Mouse (Mus musculus) liver, embryonic 13.5 days (tissue): ENCODE measurements at regions not wholly inside any gene's neighbourhood (a gene's known extent, or its start where the extent isn't known, plus 50 kb on each side); places are given as distances from the start of the nearest gene placed in this dataset.
"Not testable (repeated sequence)": the region's sequence is repeated elsewhere in the genome, so short reads cannot be mapped to it uniquely, and the experiment has no call there.

Experiments used
- ATAC-seq: fragments of 200-750 bp; cut with Nextera tagmentation; 2 replicates; pipeline ENCODE4 v1.8.0; 2017; ENCODE audit warnings: low read depth, mild to moderate bottlenecking, moderate number of reproducible peaks, moderate library complexity
- DNase-seq: peaks from one replicate; pipeline ENCODE4 v3.0.0; 2022
- H3K27ac ChIP-seq: fragments of 300-500 bp; sonication (generic); 2 replicates; pipeline ENCODE4 v1.5.1; 2015; ENCODE audit warnings: moderate library complexity, mild to moderate bottlenecking, inconsistent platforms
- H3K27me3 ChIP-seq: fragments of 300-500 bp; sonication (generic); 2 replicates; pipeline ENCODE4 v1.6.1; 2015; ENCODE audit warnings: mild to moderate bottlenecking, inconsistent platforms
- H3K36me3 ChIP-seq: fragments of 300-500 bp; sonication (generic); 2 replicates; pipeline ENCODE4 v1.6.1; 2015; ENCODE audit warnings: mild to moderate bottlenecking, inconsistent platforms
- H3K4me1 ChIP-seq: fragments of 300-500 bp; sonication (generic); replicated peaks from 2 replicates; pipeline ENCODE4 v1.6.1; 2015; ENCODE audit warnings: inconsistent platforms
- H3K4me2 ChIP-seq: fragments of 300-500 bp; sonication (generic); 2 replicates; pipeline ENCODE4 v1.6.1; 2015; ENCODE audit warnings: inconsistent platforms, mild to moderate bottlenecking, moderate library complexity
- H3K4me3 ChIP-seq: fragments of 300-500 bp; sonication (generic); replicated peaks from 2 replicates; pipeline ENCODE4 v1.5.1; 2015; ENCODE audit warnings: mild to moderate bottlenecking, inconsistent platforms
- H3K9ac ChIP-seq: fragments of 300-500 bp; sonication (generic); 2 replicates; pipeline ENCODE4 v1.6.1; 2015; ENCODE audit warnings: mild to moderate bottlenecking, inconsistent platforms
- H3K9me3 ChIP-seq: fragments of 300-500 bp; sonication (generic); replicated peaks from 2 replicates; pipeline ENCODE4 v1.6.1; 2016; ENCODE audit warnings: inconsistent platforms
- WGBS: fragments of 180-500 bp; shearing (Covaris S2); methylation state at CpG from one replicate; pipeline ENCODE4 v1.1.7; 2015; ENCODE audit not compliant: insufficient replicate concordance; 5-methylcytosine and 5-hydroxymethylcytosine counted together

DNA sequence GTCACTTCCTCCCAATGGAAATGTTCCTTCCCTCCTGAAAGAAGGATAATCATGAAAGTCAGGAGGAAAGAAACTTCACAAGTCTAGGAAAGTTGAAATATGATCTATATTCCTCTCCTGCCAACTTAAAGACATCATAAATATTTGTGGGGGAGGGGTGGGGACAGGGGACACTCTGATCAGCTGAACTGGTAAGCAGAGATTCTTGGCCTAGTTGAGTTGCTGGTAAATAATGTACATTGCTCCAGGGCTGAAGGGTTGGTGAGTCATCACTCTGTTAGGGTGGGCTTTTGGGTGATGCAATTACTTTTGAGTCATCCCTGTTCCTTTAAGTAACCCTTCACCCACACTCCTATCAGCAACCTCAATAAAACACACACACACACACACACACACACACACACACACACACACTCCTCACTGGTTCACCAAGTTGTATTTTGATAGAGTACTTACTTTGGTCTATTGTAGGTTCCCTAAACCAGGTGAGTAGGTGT, 56.0 kb downstream of the Ccdc71l start:
- Histone ChIP-seq H3K9me3 (no peaks in the 10 kb centered on the region), H3K27ac (no peak overlapping the region), H3K27me3 (no peaks in the 10 kb centered on the region), H3K4me1 (no peaks in the 10 kb centered on the region), H3K36me3 (no peaks in the 10 kb centered on the region), H3K4me2 (no peak overlapping the region), H3K4me3 (no peak overlapping the region), H3K9ac (no peak overlapping the region)
- no peak for ATAC-seq
- no peak for DNase-seq

DNA sequence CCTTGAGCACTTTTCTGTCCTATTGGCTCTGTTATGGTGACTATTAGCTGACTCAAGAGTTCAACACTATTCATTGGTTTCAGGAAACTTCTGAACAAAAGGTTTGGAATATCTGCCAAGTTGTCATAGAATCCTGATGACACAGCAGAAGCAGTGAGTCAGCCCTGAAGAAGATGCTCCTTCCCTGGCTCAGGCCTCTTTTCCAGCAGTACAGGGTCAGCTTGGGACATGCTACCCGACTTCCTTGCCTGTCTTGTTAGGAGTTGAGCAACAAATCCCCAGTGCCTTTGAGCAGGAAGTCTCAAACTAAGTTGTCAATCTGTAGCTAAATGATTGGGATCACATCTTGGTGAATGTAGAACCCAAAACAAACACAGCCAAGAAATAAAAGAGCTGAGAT, 56.6 kb downstream of the Ccdc71l start:
- Histone ChIP-seq H3K4me2 (no peak overlapping the region), H3K27me3 (no peaks in the 10 kb centered on the region), H3K9me3 (no peaks in the 10 kb centered on the region), H3K36me3 (no peaks in the 10 kb centered on the region), H3K4me3 (no peak overlapping the region), H3K4me1 (no peaks in the 10 kb centered on the region), H3K9ac (no peak overlapping the region), H3K27ac (no peak overlapping the region)
- DNase-seq (no peak), ATAC-seq (no peak)
- 31% methylated on average over 1 of the region's 1 CpGs for WGBS

DNA sequence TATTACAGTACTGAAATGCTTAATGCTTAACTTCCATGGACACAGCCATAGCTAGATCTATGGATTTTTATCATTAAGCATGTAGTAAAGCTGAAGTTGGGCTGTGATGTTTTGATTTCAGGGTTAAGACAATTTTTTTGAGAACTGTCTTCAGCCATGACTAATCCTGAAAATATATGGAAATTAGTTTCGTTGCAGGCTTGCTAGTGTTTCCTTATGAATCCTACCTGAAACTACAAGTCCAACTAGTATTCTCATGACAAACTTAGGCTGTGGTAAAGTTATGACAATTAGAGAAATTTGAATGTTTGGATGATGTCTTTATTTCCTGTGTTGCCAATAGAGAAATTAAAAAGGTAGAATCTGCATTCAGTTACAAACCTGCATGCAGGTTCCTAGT, 59.7 kb downstream of the Ccdc71l start:
- Histone ChIP-seq H3K27ac (no peak overlapping the region), H3K4me1 (no peaks in the 10 kb centered on the region), H3K9ac (no peak overlapping the region), H3K4me3 (no peak overlapping the region), H3K27me3 (no peaks in the 10 kb centered on the region), H3K36me3 (no peaks in the 10 kb centered on the region), H3K9me3 (no peaks in the 10 kb centered on the region), H3K4me2 (no peak overlapping the region)
- ATAC-seq (no peak), DNase-seq (no peak)
- WGBS: 46% methylated on average over 1 of the region's 1 CpGs

DNA sequence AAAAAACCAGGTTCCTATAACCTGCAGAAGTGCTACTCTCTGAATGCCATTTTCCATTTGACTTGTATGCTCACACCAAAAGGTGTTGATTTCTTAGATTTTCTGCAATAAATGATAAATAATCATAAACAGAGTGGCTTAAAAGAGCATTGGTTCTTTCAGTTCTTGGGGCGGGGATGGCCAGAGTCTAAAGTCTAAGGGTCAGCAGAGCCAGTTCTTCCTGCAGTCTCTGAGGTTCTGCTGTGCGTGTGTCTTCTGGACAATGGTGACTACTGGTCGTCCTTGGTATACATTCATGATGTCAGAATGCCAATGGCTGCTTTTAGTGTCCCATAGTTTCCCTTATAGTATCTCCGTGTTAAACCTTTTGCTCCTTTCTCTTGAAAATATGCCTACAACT, 66.3 kb downstream of the Ccdc71l start:
- DNase-seq (no peak), ATAC-seq (no peak)
- Histone ChIP-seq H3K27me3 (no peaks in the 10 kb centered on the region), H3K27ac (no peak overlapping the region), H3K4me2 (no peak overlapping the region), H3K4me1 (no peaks in the 10 kb centered on the region), H3K4me3 (no peak overlapping the region), H3K9ac (no peak overlapping the region), H3K9me3 (no peaks in the 10 kb centered on the region), H3K36me3 (no peaks in the 10 kb centered on the region)
- WGBS: 57% methylated on average over 4 of the region's 4 CpGs

DNA sequence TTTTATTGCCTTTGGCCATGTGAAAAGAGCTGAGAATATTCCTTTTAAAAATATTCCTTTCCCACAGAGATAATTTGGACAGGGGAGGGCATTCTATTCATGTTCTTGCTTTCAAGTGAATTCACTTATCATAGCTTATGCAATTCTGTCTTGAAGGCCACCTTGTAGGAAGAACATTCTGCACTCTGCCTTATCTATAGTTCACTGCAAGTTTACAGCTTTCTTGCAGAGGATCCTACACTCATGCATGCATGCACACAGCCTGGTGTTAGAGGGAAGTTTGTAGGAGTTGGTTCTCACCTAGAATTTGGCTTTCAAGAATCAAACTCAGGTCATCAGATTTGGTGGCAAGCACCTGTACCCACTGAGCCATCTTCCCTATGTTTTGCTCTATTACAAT, 67.4 kb downstream of the Ccdc71l start:
- no peak overlapping the region for H3K9ac ChIP-seq
- no peaks in the 10 kb centered on the region for H3K4me1 ChIP-seq
- H3K9me3 ChIP-seq: no peaks in the 10 kb centered on the region
- no peak overlapping the region for H3K27ac ChIP-seq
- H3K4me3 ChIP-seq: no peak overlapping the region
- H3K4me2 ChIP-seq: no peak overlapping the region
- no peaks in the 10 kb centered on the region for H3K27me3 ChIP-seq
- no peak for ATAC-seq
- DNase-seq: no peak
- no peaks in the 10 kb centered on the region for H3K36me3 ChIP-seq

DNA sequence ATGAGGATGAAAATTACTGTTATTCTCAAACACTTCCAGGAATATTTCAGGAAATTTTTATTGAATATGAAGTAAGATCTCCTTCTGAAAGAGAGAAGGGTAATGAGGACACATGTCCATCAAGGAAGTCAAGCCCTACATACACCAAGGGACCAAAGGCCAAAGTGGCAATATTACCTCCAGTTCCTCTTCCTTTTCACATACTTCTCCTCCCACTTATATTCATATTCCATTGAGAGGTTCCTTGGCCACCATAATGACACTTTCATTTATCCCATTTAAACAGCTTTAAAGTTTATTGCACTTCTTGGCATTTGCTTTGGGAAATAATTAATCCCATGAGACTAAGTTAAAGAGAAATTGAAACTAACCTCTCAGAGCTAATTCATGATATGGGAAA, 70.9 kb downstream of the Ccdc71l start:
- Histone ChIP-seq H3K27ac (no peak overlapping the region), H3K4me1 (no peaks in the 10 kb centered on the region), H3K27me3 (no peaks in the 10 kb centered on the region), H3K4me3 (no peak overlapping the region), H3K9ac (no peak overlapping the region), H3K36me3 (no peaks in the 10 kb centered on the region), H3K4me2 (no peak overlapping the region), H3K9me3 (no peaks in the 10 kb centered on the region)
- DNase-seq (no peak), ATAC-seq (no peak)

DNA sequence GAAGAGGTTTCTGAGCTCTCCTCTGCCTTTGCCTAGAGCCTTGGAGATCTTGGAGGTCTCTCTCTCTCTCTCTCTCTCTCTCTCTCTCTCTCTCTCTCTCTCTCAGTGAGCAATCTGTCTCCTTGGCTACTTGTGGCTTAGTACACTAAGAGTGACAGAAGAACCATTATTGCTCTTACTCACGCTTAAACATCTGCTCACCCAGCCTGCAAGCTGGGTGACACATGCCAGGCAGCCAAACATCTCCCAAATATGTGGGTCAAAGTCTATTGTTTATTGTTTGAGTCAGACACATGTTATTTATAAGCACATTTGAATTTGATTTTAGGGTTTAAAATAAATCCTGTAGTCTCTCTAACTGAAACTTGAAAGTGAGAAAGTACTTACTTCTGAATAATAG, 72.7 kb downstream of the Ccdc71l start:
- no peak overlapping the region for H3K9ac ChIP-seq
- no peak overlapping the region for H3K27ac ChIP-seq
- DNase-seq (no peak), ATAC-seq (no peak)
- no peaks in the 10 kb centered on the region for H3K27me3 ChIP-seq
- no peak overlapping the region for H3K4me3 ChIP-seq
- H3K9me3 ChIP-seq: no peaks in the 10 kb centered on the region
- no peaks in the 10 kb centered on the region for H3K4me1 ChIP-seq
- 44% methylated on average over 1 of the region's 1 CpGs for WGBS
- H3K4me2 ChIP-seq: no peak overlapping the region
- H3K36me3 ChIP-seq: no peaks in the 10 kb centered on the region

DNA sequence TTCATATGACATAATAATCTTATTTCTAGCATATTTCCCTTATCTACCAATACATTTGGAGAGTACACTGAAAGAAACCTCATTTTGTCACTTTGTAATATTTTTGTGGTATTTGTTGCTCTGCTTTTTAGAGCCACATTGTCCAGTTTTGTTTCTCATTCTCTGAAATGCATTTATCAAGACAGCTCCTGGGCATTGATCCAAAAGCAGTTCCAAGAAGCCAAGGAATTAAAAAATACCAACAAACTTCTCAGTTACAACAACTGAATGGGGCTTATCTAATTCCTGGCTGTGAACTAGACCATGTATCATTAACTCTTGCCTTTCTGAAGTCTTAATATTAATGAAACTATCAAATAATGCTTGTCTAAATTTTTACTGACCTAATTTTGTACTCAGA, 76.3 kb downstream of the Ccdc71l start:
- Histone ChIP-seq H3K9ac (no peak overlapping the region), H3K27ac (no peak overlapping the region), H3K27me3 (no peaks in the 10 kb centered on the region), H3K4me3 (no peak overlapping the region), H3K4me1 (no peaks in the 10 kb centered on the region), H3K9me3 (no peaks in the 10 kb centered on the region), H3K36me3 (no peaks in the 10 kb centered on the region), H3K4me2 (no peak overlapping the region)
- no peak for DNase-seq
- no peak for ATAC-seq

DNA sequence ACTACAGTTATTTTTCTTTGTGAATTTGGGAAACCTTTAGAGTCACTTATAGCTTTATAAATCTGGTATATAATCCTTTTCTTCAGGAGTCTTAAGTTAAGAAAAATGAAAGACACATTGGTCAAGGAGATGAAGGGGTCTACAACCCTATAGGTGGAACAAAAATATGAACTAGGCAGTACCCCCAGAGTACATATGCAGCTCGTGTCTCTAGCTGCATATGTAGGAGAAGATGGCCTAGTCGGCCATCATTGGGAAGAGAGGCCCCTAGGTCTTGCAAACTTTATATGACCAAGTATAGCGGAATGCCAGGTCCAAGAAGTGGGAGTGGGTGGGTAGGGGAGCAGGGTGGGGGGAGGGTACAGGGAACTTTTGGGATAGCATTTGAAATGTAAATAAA, 76.7 kb downstream of the Ccdc71l start:
- 58% methylated on average over 3 of the region's 3 CpGs for WGBS

DNA sequence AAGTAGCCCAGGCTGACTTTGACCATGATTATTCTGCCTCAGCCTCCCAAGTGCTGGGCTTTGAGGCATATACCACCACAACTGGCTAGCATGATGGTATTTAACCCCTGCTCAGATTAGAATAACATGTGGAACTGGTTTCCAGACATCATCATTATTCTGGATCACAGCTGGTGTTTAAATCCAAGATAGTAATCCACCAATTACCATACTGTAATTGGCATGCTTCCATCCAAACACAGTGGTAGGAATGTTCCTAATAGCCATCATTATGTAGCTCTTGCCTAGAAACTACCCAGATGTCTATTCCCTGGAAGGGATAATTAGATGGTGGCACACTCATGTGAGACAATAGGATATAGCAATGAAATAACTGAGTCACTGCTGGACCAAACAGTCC, 77.4 kb downstream of the Ccdc71l start:
- no peak for ATAC-seq
- Histone ChIP-seq H3K4me1 (no peaks in the 10 kb centered on the region), H3K4me3 (no peak overlapping the region), H3K36me3 (no peaks in the 10 kb centered on the region), H3K27ac (no peak overlapping the region), H3K9me3 (no peaks in the 10 kb centered on the region), H3K27me3 (no peaks in the 10 kb centered on the region), H3K9ac (no peak overlapping the region), H3K4me2 (no peak overlapping the region)
- DNase-seq: no peak

More for the DNA sequence above, 76.7 kb downstream of the Ccdc71l start:
- not testable (repeated sequence) for H3K4me1 ChIP-seq, H3K36me3 ChIP-seq, DNase-seq, H3K4me3 ChIP-seq, H3K9me3 ChIP-seq, H3K27me3 ChIP-seq, H3K9ac ChIP-seq, H3K27ac ChIP-seq, ATAC-seq, H3K4me2 ChIP-seq

DNA sequence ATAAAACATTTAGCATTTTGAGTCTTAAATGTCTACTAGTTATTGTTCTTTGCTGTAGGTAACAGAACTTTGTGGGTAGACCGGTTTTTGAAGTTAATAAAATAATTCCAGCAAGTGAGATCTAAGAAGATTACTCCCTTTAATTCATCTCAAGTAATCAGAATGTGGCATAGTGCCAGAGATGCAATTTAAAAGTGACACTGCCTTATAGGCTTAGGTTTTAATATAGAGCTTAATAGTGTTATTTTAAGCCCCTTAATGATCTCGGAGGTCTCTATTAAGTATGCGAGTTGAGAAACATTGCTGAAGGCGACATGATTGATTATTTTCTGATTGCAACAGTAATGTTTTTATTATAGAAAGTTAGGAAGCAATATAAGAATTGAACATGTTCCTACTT, 78.3 kb downstream of the Ccdc71l start:
- no peak for ATAC-seq
- H3K4me3 ChIP-seq: no peak overlapping the region
- no peak for DNase-seq
- no peak overlapping the region for H3K4me2 ChIP-seq
- no peak overlapping the region for H3K9ac ChIP-seq
- no peaks in the 10 kb centered on the region for H3K9me3 ChIP-seq
- no peaks in the 10 kb centered on the region for H3K27me3 ChIP-seq
- H3K36me3 ChIP-seq: no peaks in the 10 kb centered on the region
- no peaks in the 10 kb centered on the region for H3K4me1 ChIP-seq
- 66% methylated on average over 4 of the region's 4 CpGs for WGBS
- no peak overlapping the region for H3K27ac ChIP-seq

DNA sequence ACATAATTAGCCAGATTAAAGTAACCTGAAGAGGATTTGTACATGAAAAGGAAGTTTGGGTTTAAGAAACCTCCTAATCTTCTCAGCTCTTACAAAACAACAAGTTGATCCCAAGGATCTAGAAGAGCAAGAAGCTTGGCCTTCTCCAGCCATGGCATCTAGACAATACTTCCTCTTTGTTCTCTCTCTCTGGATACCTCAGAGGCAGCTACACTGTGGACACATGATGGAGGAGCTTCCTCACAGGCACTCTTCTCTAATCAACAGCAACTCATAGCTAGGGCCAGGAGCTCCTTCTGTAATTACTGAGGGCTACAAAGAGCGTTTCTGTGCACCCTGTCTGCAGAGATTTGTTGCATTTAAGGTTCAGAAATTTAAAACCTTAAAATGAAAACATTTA, 79.9 kb downstream of the Ccdc71l start:
- no peak overlapping the region for H3K4me2 ChIP-seq
- no peak for DNase-seq
- H3K27me3 ChIP-seq: no peaks in the 10 kb centered on the region
- no peak overlapping the region for H3K27ac ChIP-seq
- H3K9me3 ChIP-seq: no peaks in the 10 kb centered on the region
- no peak overlapping the region for H3K9ac ChIP-seq
- no peak overlapping the region for H3K4me3 ChIP-seq
- H3K4me1 ChIP-seq: no peaks in the 10 kb centered on the region
- no peak for ATAC-seq
- H3K36me3 ChIP-seq: no peaks in the 10 kb centered on the region
- 37% methylated on average over 1 of the region's 1 CpGs for WGBS

DNA sequence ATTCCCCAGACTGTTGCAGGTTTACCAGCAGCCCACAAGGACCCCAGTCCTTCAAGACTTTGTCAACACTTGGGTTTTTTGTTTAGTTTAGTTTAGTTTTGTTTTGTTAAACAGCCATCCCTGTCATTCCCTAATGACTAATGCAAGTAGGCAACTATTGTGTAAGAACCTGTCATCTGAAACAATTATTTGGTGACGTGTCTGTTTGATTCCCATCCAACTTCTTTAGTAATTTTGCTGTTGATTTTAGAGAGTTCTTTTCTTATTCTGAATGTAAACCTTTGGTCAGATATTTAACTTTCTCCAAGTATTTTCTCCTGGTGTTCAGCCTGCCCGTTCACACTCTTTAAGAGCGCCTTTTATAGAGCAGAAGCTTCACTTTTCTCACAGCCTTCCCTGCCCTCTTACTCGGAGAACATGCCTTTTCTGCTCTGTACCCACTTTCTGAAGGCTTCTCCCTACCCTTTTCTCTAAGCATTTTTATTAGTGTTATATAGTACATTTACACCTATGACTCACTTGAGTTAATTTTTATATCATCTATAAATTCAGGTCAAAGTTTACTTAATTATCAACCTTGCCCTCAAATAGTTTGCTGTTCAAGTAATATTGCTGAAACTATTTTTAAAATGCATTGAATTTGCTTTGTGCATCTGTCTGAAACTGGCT, 82.0 kb downstream of the Ccdc71l start:
- Histone ChIP-seq H3K4me2 (no peak overlapping the region), H3K27me3 (no peaks in the 10 kb centered on the region), H3K4me1 (no peaks in the 10 kb centered on the region), H3K4me3 (no peak overlapping the region), H3K36me3 (no peaks in the 10 kb centered on the region), H3K9me3 (no peaks in the 10 kb centered on the region), H3K27ac (no peak overlapping the region), H3K9ac (no peak overlapping the region)
- DNase-seq (no peak), ATAC-seq (no peak)
- WGBS: 63% methylated on average over 4 of the region's 4 CpGs
